Mouse (Mus musculus): Measurements from ENCODE around the gene Kcnj9.

DNA sequence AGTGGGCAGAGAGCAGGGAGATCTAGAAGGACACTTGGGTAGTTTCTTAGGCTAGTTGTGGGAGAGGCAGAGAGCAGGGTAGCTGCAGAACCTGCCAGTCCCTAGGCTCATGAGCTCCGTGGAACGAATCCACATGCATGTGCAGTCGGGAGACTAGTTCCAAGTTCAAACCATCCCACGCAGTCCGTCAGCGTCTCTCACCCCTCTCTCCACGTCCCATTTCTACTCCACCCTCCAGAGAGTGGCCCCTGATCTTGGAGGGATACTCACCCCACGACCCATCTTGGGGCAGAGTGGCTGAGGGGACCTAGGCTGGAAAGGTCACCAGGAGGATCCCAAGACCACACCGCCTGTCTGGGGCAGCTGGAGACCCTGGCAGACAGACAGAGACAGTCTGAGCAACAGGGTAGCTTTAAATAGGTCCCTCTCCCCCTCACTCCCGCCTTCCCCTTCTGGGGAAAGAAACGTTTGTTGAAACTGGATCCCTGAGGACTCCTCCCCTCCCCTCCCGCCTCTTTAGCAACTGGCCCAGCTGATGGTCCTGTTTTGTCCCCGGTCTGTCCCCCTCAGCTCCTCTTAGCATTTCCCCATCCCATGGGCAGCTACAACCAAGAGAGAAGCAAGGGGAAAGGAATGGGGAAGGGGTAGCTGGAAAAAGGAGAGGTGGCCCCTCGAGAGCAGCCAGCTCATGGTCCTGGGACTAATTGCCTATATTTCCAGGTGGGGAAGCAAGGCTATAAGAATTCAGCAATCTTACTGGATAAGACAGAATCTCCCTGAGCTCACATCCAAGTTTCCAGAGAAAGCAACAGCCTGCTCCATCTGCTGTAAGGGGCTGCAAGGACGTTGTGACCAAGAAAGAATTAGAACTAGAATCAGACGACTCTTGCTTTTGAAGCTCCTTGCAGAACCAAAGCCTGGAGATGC, 31.2 kb downstream of the Kcnj9 start, which contains the start of gene Atp1a2:
- TF ChIP-seq CTCF (IDR thresholded peaks at IDR 0.05) (no peak), POLR2A (IDR thresholded peaks at IDR 0.05; ENCODE audit: insufficient read depth, low read depth, low read length) (peak; percentile 98), EP300 (IDR thresholded peaks at IDR 0.05; ENCODE audit: insufficient read depth, low read depth, low read length) (peak; percentile 71; the same call in 1 of the 2 replicates)
